Mouse (Mus musculus): ENCODE data around the gene Tbc1d2b.

DNA sequence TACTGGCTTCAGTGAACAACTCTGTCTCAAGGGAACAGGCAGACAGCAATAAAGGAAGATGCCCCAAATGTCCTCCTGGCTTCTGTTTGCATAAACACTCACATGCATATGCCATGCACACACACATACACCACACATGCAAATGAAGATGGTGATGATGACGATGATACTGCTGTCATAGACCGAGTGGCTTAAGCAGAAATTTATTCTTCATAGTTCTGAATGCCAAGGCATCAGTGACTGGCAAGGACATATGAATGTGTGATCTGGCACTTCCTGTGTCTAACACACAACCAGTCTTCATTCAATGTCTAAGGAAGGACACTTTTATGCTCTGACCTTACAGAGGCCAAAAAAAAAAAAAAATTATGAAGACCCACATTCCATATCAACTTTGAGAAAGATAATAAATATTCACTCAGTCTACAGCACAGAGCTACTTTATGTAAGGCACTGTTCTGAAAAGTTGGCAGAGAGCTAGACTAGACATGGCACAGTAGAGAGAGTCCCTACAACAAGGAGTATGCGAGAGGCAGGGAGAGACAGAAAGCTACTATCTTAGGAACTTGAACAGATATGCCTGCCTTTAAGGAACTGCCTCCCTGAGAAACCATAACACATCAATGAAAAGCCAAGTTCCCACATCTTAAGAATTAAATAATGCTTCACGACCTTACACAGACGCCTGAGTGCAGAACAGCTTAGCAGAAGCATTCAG is 5.1 kb downstream of the Tbc1d2b start:
- no peak for TF ChIP-seq CTCF (IDR thresholded peaks at IDR 0.05; ENCODE audit: low read depth)
- TF ChIP-seq EP300 (IDR thresholded peaks at IDR 0.05; ENCODE audit: low read depth), result no peak

Measured in liver, embryonic 14.5 days (tissue).